Mouse (Mus musculus) embryonic facial prominence, embryonic 14.5 days (tissue): ENCODE measurements around the gene Rufy1. TPM values are rescaled to one million over a fixed set of nuclear protein-coding genes. Genes with fewer than 3 reads are reported as not detected.

ENCODE experiments used
- ATAC-seq: fragments of 200-750 bp; cut with Nextera tagmentation; 2 replicates; pipeline ENCODE4 v1.8.0; 2017; ENCODE audit warnings: low read depth, moderate number of reproducible peaks, moderate TSS enrichment
- DNase-seq: peaks from one replicate; pipeline ENCODE4 v3.0.0-alpha.2; 2015; ENCODE audit warnings: low spot score
- H3K27ac ChIP-seq: fragments of 300-500 bp; sonication (generic); replicated peaks from 2 replicates; pipeline ENCODE4 v1.5.1; 2014; ENCODE audit warnings: low read depth, mild to moderate bottlenecking, low read length, moderate library complexity
- H3K27me3 ChIP-seq: fragments of 300-500 bp; sonication (generic); replicated peaks from 2 replicates; pipeline ENCODE4 v1.6.1; 2014; ENCODE audit warnings: low read length; ENCODE audit not compliant: control insufficient read depth, insufficient read depth
- H3K36me3 ChIP-seq: fragments of 300-500 bp; sonication (generic); 2 replicates; pipeline ENCODE4 v1.6.1; 2014; ENCODE audit warnings: low read length, mixed read lengths; ENCODE audit not compliant: control insufficient read depth, insufficient read depth
- H3K4me1 ChIP-seq: fragments of 300-500 bp; sonication (generic); 2 replicates; pipeline ENCODE4 v1.6.1; 2014; ENCODE audit warnings: antibody characterized with exemption, low read length; ENCODE audit not compliant: control insufficient read depth, insufficient read depth
- H3K4me2 ChIP-seq: fragments of 300-500 bp; sonication (generic); 2 replicates; pipeline ENCODE4 v1.6.1; 2014; ENCODE audit warnings: low read depth, mild to moderate bottlenecking, low read length, moderate library complexity, mixed read lengths
- H3K4me3 ChIP-seq: fragments of 300-500 bp; sonication (generic); 2 replicates; pipeline ENCODE4 v1.5.1; 2014; ENCODE audit warnings: low read depth, mild to moderate bottlenecking, low read length
- H3K9ac ChIP-seq: fragments of 300-500 bp; sonication (generic); 2 replicates; pipeline ENCODE4 v1.6.1; 2014; ENCODE audit warnings: low read depth, mild to moderate bottlenecking, low read length, moderate library complexity, mixed read lengths
- H3K9me3 ChIP-seq: fragments of 300-500 bp; sonication (generic); 2 replicates; pipeline ENCODE4 v1.6.1; 2016; ENCODE audit warnings: low read length; ENCODE audit not compliant: control insufficient read depth
- WGBS: fragments of 180-500 bp; shearing (Covaris S2); extraction: QIAGEN DNeasy Blood & Tissue Kit; methylation state at CpG from one replicate; pipeline ENCODE4 v1.1.7; 2014; 5-methylcytosine and 5-hydroxymethylcytosine counted together
- polyA plus RNA-seq: library from polyadenylated mRNA; unstranded; fragments of >200 nt; fragmentation: Nextera tagmentation; extraction: Ambion mirVana; gene quantifications from 2 replicates; pipeline ENCODE4 v1.2.1, GENCODE M21; 2014

Gene Rufy1
- polyA plus RNA-seq, 1 experiment from 2014 or later: 23.1 TPM

GRCm38 (mm10) chr11:50379023-50379752, 51.7 kb downstream of the Rufy1 start:
- Histone ChIP-seq H3K27me3 (no peaks in the 10 kb centered on the region), H3K9me3 (no peaks in the 10 kb centered on the region), H3K4me1 (peaks cover 21% of the 10 kb centered on the region), H3K9ac (peak overlapping the region; percentile 99), H3K27ac (no peak overlapping the region), H3K4me2 (peak overlapping the region; percentile 80), H3K36me3 (peaks cover 44% of the 10 kb centered on the region), H3K4me3 (peak overlapping the region; percentile 99)
- no peak for DNase-seq
- ATAC-seq: no peak
- 63% methylated on average over 12 of the region's 12 CpGs for WGBS

- peak; percentile 84 for DNase-seq
- peak overlapping the region; percentile 99 for H3K4me3 ChIP-seq
- ATAC-seq: peak; percentile 79
- no peaks in the 10 kb centered on the region for H3K27me3 ChIP-seq
- peaks cover 37% of the 10 kb centered on the region for H3K36me3 ChIP-seq
- peak overlapping the region; percentile 100 for H3K27ac ChIP-seq
- WGBS: under 1% methylated on average over 52 of the region's 71 CpGs
- peak overlapping the region; percentile 99 for H3K9ac ChIP-seq
- H3K4me2 ChIP-seq: peak overlapping the region; percentile 80
- H3K9me3 ChIP-seq: no peaks in the 10 kb centered on the region
- peaks cover 21% of the 10 kb centered on the region for H3K4me1 ChIP-seq
Observed at GRCm38 (mm10) chr11:50377892-50378684, 52.8 kb downstream of the Rufy1 start.

- DNase-seq: peak; percentile 99
- Histone ChIP-seq H3K9ac (peak within 1 kb of the TSS; percentile 99), H3K27me3 (no peaks in the 10 kb centered on the region), H3K36me3 (peaks cover 28% of the 10 kb centered on the region), H3K9me3 (no peaks in the 10 kb centered on the region), H3K4me1 (peaks cover 19% of the 10 kb centered on the region), H3K4me3 (peak within 1 kb of the TSS; percentile 99), H3K4me2 (peak within 1 kb of the TSS; percentile 92), H3K27ac (peak within 1 kb of the TSS; percentile 100)
- peak; percentile 92 for ATAC-seq
- under 1% methylated on average over 74 of the region's 76 CpGs for WGBS
Observed at GRCm38 (mm10) chr11:50376911-50377891, 53.7 kb downstream of the Rufy1 start, which contains the start of gene Hnrnph1. TSS of gene Hnrnph1 (plus strand) at chr11:50376990.

GRCm38 (mm10) chr11:50376156-50376790, 54.7 kb downstream of the Rufy1 start:
- Histone ChIP-seq H3K4me1 (peaks cover 17% of the 10 kb centered on the region), H3K36me3 (peaks cover 22% of the 10 kb centered on the region), H3K4me2 (peak overlapping the region; percentile 92), H3K9me3 (no peaks in the 10 kb centered on the region), H3K9ac (peak overlapping the region; percentile 95), H3K27ac (peak overlapping the region; percentile 99), H3K4me3 (peak overlapping the region; percentile 99), H3K27me3 (no peaks in the 10 kb centered on the region)
- ATAC-seq (no peak), DNase-seq (no peak)
- 22% methylated on average over 10 of the region's 10 CpGs for WGBS

GRCm38 (mm10) chr11:50375421-50375820, 55.5 kb downstream of the Rufy1 start:
- no peak for DNase-seq
- Histone ChIP-seq H3K27me3 (no peaks in the 10 kb centered on the region), H3K27ac (no peak overlapping the region), H3K9ac (no peak overlapping the region), H3K4me2 (no peak overlapping the region), H3K36me3 (peaks cover 20% of the 10 kb centered on the region), H3K4me1 (peaks cover 16% of the 10 kb centered on the region), H3K9me3 (no peaks in the 10 kb centered on the region), H3K4me3 (no peak overlapping the region)
- ATAC-seq: no peak
- 74% methylated on average over 5 of the region's 5 CpGs for WGBS

- Histone ChIP-seq H3K9me3 (no peaks in the 10 kb centered on the region), H3K36me3 (peaks cover 11% of the 10 kb centered on the region), H3K4me1 (peaks cover 11% of the 10 kb centered on the region), H3K9ac (no peak overlapping the region), H3K4me3 (no peak overlapping the region), H3K27ac (no peak overlapping the region), H3K4me2 (no peak overlapping the region), H3K27me3 (no peaks in the 10 kb centered on the region)
- ATAC-seq (no peak), DNase-seq (no peak)
- 88% methylated on average over 13 of the region's 13 CpGs for WGBS
Observed at GRCm38 (mm10) chr11:50374286-50375015, 56.5 kb downstream of the Rufy1 start.

- Histone ChIP-seq H3K4me1 (peaks cover 5% of the 10 kb centered on the region), H3K4me2 (no peak overlapping the region), H3K27ac (no peak overlapping the region), H3K36me3 (peaks cover 3% of the 10 kb centered on the region; the same call in 1 of the 2 replicates), H3K4me3 (no peak overlapping the region), H3K27me3 (no peaks in the 10 kb centered on the region), H3K9ac (no peak overlapping the region), H3K9me3 (no peaks in the 10 kb centered on the region)
- DNase-seq (no peak), ATAC-seq (no peak)
- 94% methylated on average over 1 of the region's 1 CpGs for WGBS
Observed at GRCm38 (mm10) chr11:50373621-50374020, 57.3 kb downstream of the Rufy1 start.
